Mouse (Mus musculus): Measurements from ENCODE around the gene Fam234a. TPM values are rescaled to one million over a fixed set of nuclear protein-coding genes. Genes with fewer than 3 reads are reported as not detected.
A peak's percentile ranks its signal among the peaks of the same experiment; 100 is the strongest.

Fam234a gene
- polyA plus RNA-seq, 1 experiment: not detected

GRCm38 (mm10) chr17:26239551-26239950, 4.5 kb downstream of the Fam234a start:
- no peak overlapping the region for H3K4me3 ChIP-seq (ENCODE audit: insufficient read depth, low read depth, low read length)
- WGBS: 39% methylated on average over 2 of the region's 2 CpGs

GRCm38 (mm10) chr17:26237667-26238066, 6.4 kb downstream of the Fam234a start:
- H3K27ac ChIP-seq (ENCODE audit: insufficient read depth, low read depth, low read length): no peak overlapping the region
- H3K4me3 ChIP-seq (ENCODE audit: insufficient read depth, low read depth, low read length): no peak overlapping the region
- 89% methylated on average over 10 of the region's 10 CpGs for WGBS
- peaks cover 11% of the 10 kb centered on the region for H3K4me1 ChIP-seq (ENCODE audit: control insufficient read depth, insufficient read depth, low read length)
- TF ChIP-seq CTCF (IDR thresholded peaks at IDR 0.05; ENCODE audit: insufficient read depth, low read depth, low read length): no peak
- TF ChIP-seq POLR2A (IDR thresholded peaks at IDR 0.05; ENCODE audit: insufficient read depth, low read depth, low read length): no peak

More at GRCm38 (mm10) chr17:26239551-26239950, 4.5 kb downstream of the Fam234a start:
- peaks cover 15% of the 10 kb centered on the region for H3K4me1 ChIP-seq (ENCODE audit: control insufficient read depth, insufficient read depth, low read length)
- no peak overlapping the region for H3K27ac ChIP-seq (ENCODE audit: insufficient read depth, low read depth, low read length)
- no peak for TF ChIP-seq POLR2A (IDR thresholded peaks at IDR 0.05; ENCODE audit: insufficient read depth, low read depth, low read length)
- no peak for TF ChIP-seq CTCF (IDR thresholded peaks at IDR 0.05; ENCODE audit: insufficient read depth, low read depth, low read length)

GRCm38 (mm10) chr17:26235077-26235815, 8.8 kb downstream of the Fam234a start:
- Histone ChIP-seq H3K27ac (ENCODE audit: insufficient read depth, low read depth, low read length) (peak overlapping the region; percentile 94), H3K4me1 (ENCODE audit: control insufficient read depth, insufficient read depth, low read length) (peaks cover 9% of the 10 kb centered on the region), H3K4me3 (ENCODE audit: insufficient read depth, low read depth, low read length) (no peak overlapping the region)
- WGBS: 29% methylated on average over 13 of the region's 13 CpGs
- TF ChIP-seq POLR2A (IDR thresholded peaks at IDR 0.05; ENCODE audit: insufficient read depth, low read depth, low read length) (no peak), CTCF (IDR thresholded peaks at IDR 0.05; ENCODE audit: insufficient read depth, low read depth, low read length) (no peak)

GRCm38 (mm10) chr17:26234386-26234785, 9.7 kb downstream of the Fam234a start:
- TF ChIP-seq POLR2A (IDR thresholded peaks at IDR 0.05; ENCODE audit: insufficient read depth, low read depth, low read length) (no peak), CTCF (IDR thresholded peaks at IDR 0.05; ENCODE audit: insufficient read depth, low read depth, low read length) (no peak)
- peak overlapping the region; percentile 12; the same call in 1 of the 2 replicates for H3K27ac ChIP-seq (ENCODE audit: insufficient read depth, low read depth, low read length)
- H3K4me3 ChIP-seq (ENCODE audit: insufficient read depth, low read depth, low read length): no peak overlapping the region
- WGBS: 84% methylated on average over 8 of the region's 8 CpGs
- peaks cover 9% of the 10 kb centered on the region for H3K4me1 ChIP-seq (ENCODE audit: control insufficient read depth, insufficient read depth, low read length)

- Histone ChIP-seq H3K4me3 (ENCODE audit: insufficient read depth, low read depth, low read length) (no peak overlapping the region), H3K27ac (ENCODE audit: insufficient read depth, low read depth, low read length) (no peak overlapping the region), H3K4me1 (ENCODE audit: control insufficient read depth, insufficient read depth, low read length) (peaks cover 9% of the 10 kb centered on the region)
- TF ChIP-seq POLR2A (IDR thresholded peaks at IDR 0.05; ENCODE audit: insufficient read depth, low read depth, low read length) (no peak), CTCF (IDR thresholded peaks at IDR 0.05; ENCODE audit: insufficient read depth, low read depth, low read length) (0 out of 2 replicates have a peak, but pooled peaks have one; percentile 17)
- 83% methylated on average over 8 of the region's 8 CpGs for WGBS
Measured at GRCm38 (mm10) chr17:26232863-26233262, 11.2 kb downstream of the Fam234a start.

- peaks cover 6% of the 10 kb centered on the region for H3K4me1 ChIP-seq (ENCODE audit: control insufficient read depth, insufficient read depth, low read length)
- 89% methylated on average over 5 of the region's 5 CpGs for WGBS
- no peak for TF ChIP-seq POLR2A (IDR thresholded peaks at IDR 0.05; ENCODE audit: insufficient read depth, low read depth, low read length)
- TF ChIP-seq CTCF (IDR thresholded peaks at IDR 0.05; ENCODE audit: insufficient read depth, low read depth, low read length): no peak
- H3K4me3 ChIP-seq (ENCODE audit: insufficient read depth, low read depth, low read length): no peak overlapping the region
- H3K27ac ChIP-seq (ENCODE audit: insufficient read depth, low read depth, low read length): no peak overlapping the region
Measured at GRCm38 (mm10) chr17:26231156-26231555, 12.9 kb downstream of the Fam234a start.

GRCm38 (mm10) chr17:26229776-26230175, 14.3 kb downstream of the Fam234a start:
- Histone ChIP-seq H3K4me3 (ENCODE audit: insufficient read depth, low read depth, low read length) (no peak overlapping the region), H3K27ac (ENCODE audit: insufficient read depth, low read depth, low read length) (no peak overlapping the region), H3K4me1 (ENCODE audit: control insufficient read depth, insufficient read depth, low read length) (no peaks in the 10 kb centered on the region)
- WGBS: 95% methylated on average over 5 of the region's 5 CpGs
- TF ChIP-seq POLR2A (IDR thresholded peaks at IDR 0.05; ENCODE audit: insufficient read depth, low read depth, low read length): no peak
- no peak for TF ChIP-seq CTCF (IDR thresholded peaks at IDR 0.05; ENCODE audit: insufficient read depth, low read depth, low read length)

- H3K4me3 ChIP-seq (ENCODE audit: insufficient read depth, low read depth, low read length): no peak overlapping the region
- H3K27ac ChIP-seq (ENCODE audit: insufficient read depth, low read depth, low read length): no peak overlapping the region
- H3K4me1 ChIP-seq (ENCODE audit: control insufficient read depth, insufficient read depth, low read length): no peaks in the 10 kb centered on the region
- TF ChIP-seq POLR2A (IDR thresholded peaks at IDR 0.05; ENCODE audit: insufficient read depth, low read depth, low read length): no peak
- no peak for TF ChIP-seq CTCF (IDR thresholded peaks at IDR 0.05; ENCODE audit: insufficient read depth, low read depth, low read length)
- WGBS: 85% methylated on average over 12 of the region's 12 CpGs
Measured at GRCm38 (mm10) chr17:26225150-26225549, 18.9 kb downstream of the Fam234a start.

- 76% methylated on average over 2 of the region's 2 CpGs for WGBS
- no peak overlapping the region for H3K27ac ChIP-seq (ENCODE audit: insufficient read depth, low read depth, low read length)
Measured at GRCm38 (mm10) chr17:26221508-26221907, 22.5 kb downstream of the Fam234a start.

More at GRCm38 (mm10) chr17:26221508-26221907, 22.5 kb downstream of the Fam234a start:
- Histone ChIP-seq H3K4me3 (ENCODE audit: insufficient read depth, low read depth, low read length) (no peak overlapping the region), H3K4me1 (ENCODE audit: control insufficient read depth, insufficient read depth, low read length) (no peaks in the 10 kb centered on the region)
- TF ChIP-seq POLR2A (IDR thresholded peaks at IDR 0.05; ENCODE audit: insufficient read depth, low read depth, low read length) (no peak), CTCF (IDR thresholded peaks at IDR 0.05; ENCODE audit: insufficient read depth, low read depth, low read length) (no peak)

Data from olfactory bulb, adult 2 months (tissue).